Mouse (Mus musculus) retina, postnatal 1 day (tissue): ENCODE measurements around the gene Ppp1r12a.
A peak's percentile ranks its signal among the peaks of the same experiment; 100 is the strongest.

Source experiments
- DNase-seq: peaks from one replicate; pipeline ENCODE4 v3.0.0-alpha.2; 2012

The Ppp1r12a gene

GRCm38 (mm10) chr10:108163021-108163410 is 1.0 kb downstream of the Ppp1r12a start:
- peak; percentile 53 for DNase-seq

GRCm38 (mm10) chr10:108163451-108163850 is 1.5 kb downstream of the Ppp1r12a start:
- no peak for DNase-seq

DNA sequence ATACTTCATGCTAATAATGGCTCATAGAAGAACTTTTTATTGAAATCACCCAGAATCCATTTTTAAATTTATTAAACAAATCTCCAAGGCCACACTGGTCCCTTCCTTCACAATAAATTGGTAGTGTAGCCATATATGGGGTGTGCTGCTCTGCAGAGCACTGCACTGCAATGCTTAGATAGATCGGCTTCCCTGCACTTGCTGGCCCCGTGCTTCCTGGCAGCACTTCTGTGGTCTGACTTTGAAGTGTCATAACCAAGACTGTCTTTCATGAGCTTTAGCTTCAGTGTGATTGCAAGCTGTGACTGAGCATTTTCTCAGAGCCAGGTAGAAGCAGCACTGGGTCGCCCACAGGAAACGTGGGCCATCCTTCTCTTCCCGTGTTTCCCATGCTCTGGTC is 5.8 kb downstream of the Ppp1r12a start:
- no peak for DNase-seq

- no peak for DNase-seq
Observed at GRCm38 (mm10) chr10:108170818-108171217, 8.8 kb downstream of the Ppp1r12a start.

GRCm38 (mm10) chr10:108171637-108172036 is 9.6 kb downstream of the Ppp1r12a start:
- no peak for DNase-seq

GRCm38 (mm10) chr10:108172817-108173563 is 11.0 kb downstream of the Ppp1r12a start:
- DNase-seq, result no peak

GRCm38 (mm10) chr10:108174107-108174506 is 12.1 kb downstream of the Ppp1r12a start:
- DNase-seq, result no peak

- DNase-seq, result no peak
Observed at GRCm38 (mm10) chr10:108175885-108176284, 13.9 kb downstream of the Ppp1r12a start.

- no peak for DNase-seq
Observed at GRCm38 (mm10) chr10:108178285-108178848, 16.4 kb downstream of the Ppp1r12a start.

DNA sequence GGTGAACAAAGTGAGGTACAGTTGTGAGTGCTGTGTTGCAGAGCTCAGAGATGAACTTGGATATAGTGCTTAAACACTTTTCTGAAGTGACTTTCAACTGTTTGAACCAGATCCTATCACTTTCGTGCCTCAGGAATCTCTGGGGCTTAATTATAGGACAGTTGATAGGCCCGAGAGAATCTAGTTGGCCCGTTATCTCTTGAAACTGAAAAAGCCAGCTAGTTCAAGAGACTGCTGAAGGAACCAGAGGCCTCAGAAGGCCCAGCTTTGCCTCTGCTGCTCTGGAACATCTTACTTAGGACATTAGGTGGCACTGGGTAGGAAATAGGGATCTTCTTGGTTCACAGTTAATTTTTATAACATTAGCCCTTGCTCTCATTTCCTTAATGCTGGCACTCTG is 17.4 kb downstream of the Ppp1r12a start:
- DNase-seq, result no peak

DNA sequence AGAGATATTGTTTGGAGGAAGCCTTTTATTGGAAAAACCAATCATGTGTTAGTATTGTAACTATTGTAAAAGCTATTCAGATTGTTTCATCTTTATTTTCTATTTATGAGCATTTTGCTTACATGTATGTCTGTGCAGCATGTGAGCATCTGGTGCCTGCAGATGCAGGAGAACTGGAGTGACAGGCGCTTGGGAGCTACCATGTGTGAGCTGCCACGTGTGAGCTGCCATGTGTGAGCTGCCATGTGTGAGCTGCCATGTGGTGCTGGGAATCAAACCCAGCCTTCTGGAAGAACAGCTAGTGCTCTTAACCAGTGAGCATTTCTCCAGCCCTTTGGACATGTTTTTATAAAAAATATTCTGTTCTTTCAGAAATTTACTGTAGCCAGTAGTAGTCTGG is 18.3 kb downstream of the Ppp1r12a start:
- no peak for DNase-seq

GRCm38 (mm10) chr10:108181893-108182292 is 19.9 kb downstream of the Ppp1r12a start:
- no peak for DNase-seq

DNA sequence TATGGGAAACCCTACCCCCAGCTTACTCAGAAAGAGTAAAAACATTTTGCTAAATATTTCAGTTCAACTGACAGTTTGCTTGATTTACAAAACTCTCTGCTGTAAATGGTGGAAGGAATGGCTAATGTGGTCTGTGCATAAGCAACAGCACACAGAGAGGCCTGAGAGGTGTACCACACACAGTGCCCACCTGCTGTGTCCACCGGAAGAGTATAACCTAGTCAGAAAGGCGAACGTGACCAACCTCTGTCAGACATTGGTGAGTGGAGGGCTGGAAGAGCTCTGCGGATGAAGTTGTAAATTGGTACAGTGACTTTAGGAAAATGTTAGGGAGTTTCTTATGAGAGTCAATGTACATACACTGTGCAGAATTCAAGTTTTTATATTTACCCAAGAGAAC is 20.4 kb downstream of the Ppp1r12a start:
- DNase-seq, result no peak

- DNase-seq, result no peak
Observed at GRCm38 (mm10) chr10:108184763-108185162, 22.8 kb downstream of the Ppp1r12a start.

GRCm38 (mm10) chr10:108185265-108185664 is 23.3 kb downstream of the Ppp1r12a start:
- no peak for DNase-seq

DNA sequence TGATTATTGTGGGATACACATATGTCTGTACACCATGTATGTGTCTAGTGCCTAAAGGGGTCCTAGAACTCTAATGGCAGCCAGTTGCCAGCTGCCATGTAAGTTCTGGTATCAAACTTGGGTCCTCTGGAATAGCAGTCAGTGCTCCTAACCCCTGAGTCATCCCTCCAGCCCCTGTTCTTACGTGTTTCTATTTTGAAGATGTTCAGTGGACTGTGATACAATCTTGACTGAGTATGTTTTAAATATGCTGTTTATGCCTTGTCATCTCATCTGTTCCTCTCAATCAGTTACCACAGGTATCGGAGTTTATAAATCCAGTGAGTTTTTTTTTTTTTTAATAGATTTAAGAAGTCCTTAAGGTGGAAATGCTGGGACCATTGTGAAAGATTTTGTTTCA is 27.3 kb downstream of the Ppp1r12a start:
- no peak for DNase-seq

GRCm38 (mm10) chr10:108189986-108190385 is 28.0 kb downstream of the Ppp1r12a start:
- DNase-seq, result no peak

DNA sequence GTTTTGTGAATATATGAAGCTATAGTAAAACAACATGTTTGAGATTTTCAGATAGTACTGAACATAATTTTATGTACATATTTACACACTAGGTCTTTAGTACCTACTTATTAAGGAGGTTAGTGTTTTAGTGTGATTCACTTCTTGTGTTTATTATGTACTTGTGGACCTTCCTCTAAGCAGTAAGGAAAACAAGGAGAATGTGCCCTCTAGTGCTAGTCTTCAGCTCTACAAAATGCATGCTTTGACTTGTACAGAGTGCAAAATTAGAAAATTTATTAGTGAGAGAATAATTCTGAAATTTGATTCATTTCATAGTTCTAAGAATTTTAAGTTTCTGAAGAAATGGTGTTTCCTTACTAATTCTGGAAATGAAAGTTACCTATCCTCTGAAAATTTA is 28.6 kb downstream of the Ppp1r12a start:
- no peak for DNase-seq

GRCm38 (mm10) chr10:108191381-108191787 is 29.4 kb downstream of the Ppp1r12a start:
- peak; percentile 43 for DNase-seq

- no peak for DNase-seq
Observed at GRCm38 (mm10) chr10:108192306-108192705, 30.3 kb downstream of the Ppp1r12a start.

DNA sequence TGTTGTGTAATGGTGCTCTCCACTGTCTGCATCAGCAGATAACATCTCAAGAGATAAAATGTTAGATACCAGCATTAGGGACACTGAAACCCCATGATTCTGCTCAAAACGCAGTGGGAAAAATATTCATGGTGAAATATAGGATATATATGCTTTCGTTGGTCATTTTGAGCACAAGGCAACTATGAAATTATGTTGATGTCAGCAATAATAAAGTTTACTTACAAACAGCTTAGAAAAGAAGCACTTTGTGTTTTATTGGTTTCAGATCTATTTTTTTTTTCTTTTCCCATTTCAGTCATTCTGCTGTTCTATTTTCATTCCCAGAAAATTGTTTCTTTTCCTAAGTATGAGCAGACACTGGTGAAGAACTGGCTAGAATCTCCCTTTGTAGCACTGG is 34.1 kb downstream of the Ppp1r12a start:
- DNase-seq, result no peak

GRCm38 (mm10) chr10:108197498-108197897 is 35.5 kb downstream of the Ppp1r12a start:
- DNase-seq, result no peak

- no peak for DNase-seq
Observed at GRCm38 (mm10) chr10:108198945-108199344, 37.0 kb downstream of the Ppp1r12a start.

DNA sequence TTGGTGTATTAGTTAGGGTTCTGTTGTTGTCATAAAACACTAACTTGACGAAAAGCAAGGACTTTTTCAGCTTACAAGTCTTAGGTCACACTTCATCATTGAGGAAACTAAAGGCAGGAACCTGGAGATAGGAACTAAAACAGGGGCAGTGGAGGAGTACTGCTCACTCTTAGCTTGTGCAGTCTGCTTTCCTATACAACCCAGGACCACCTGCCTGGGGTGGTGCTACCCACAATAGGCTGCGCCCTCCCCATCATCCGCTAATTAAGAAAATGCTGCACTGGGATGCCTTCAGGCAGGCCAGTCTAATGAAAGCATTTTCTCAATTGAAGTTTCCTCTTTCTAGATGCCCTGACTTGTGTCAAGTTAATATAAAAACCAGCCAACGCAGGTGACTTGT is 40.1 kb downstream of the Ppp1r12a start:
- DNase-seq, result no peak

- no peak for DNase-seq
Observed at GRCm38 (mm10) chr10:108203440-108203839, 41.4 kb downstream of the Ppp1r12a start.
